Mouse (Mus musculus) cerebellum, adult 8-10 months (tissue): ENCODE measurements around the gene Gm3159.
"Not testable (repeated sequence)": the region's sequence is repeated elsewhere in the genome, so short reads cannot be mapped to it uniquely, and the experiment has no call there.

Experiments
- DNase-seq: peaks from one replicate; pipeline ENCODE4 v3.0.0; 2022

The Gm3159 gene

GRCm38 (mm10) chr14:4397226-4397625 is at the start of gene Gm3159:
Gm3159 (plus strand) TSS chr14:4397526.
- not testable (repeated sequence) for DNase-seq

GRCm38 (mm10) chr14:4368991-4369390 is 28.3 kb upstream of the Gm3159 start:
- DNase-seq: not testable (repeated sequence)

- not testable (repeated sequence) for DNase-seq
Measured at GRCm38 (mm10) chr14:4369691-4370090, 27.6 kb upstream of the Gm3159 start.

- not testable (repeated sequence) for DNase-seq
Measured at GRCm38 (mm10) chr14:4377871-4378270, 19.5 kb upstream of the Gm3159 start.

GRCm38 (mm10) chr14:4385606-4386005 is 11.7 kb upstream of the Gm3159 start:
- DNase-seq: not testable (repeated sequence)

- DNase-seq: not testable (repeated sequence)
Measured at GRCm38 (mm10) chr14:4392841-4393530, 4.3 kb upstream of the Gm3159 start.

- not testable (repeated sequence) for DNase-seq
Measured at GRCm38 (mm10) chr14:4398624-4399023, 1.3 kb downstream of the Gm3159 start.

GRCm38 (mm10) chr14:4400115-4400789 is 2.9 kb downstream of the Gm3159 start:
- DNase-seq: not testable (repeated sequence)

- DNase-seq: not testable (repeated sequence)
Measured at GRCm38 (mm10) chr14:4401245-4401644, 3.9 kb downstream of the Gm3159 start.

GRCm38 (mm10) chr14:4403840-4404239 is 6.5 kb downstream of the Gm3159 start:
- not testable (repeated sequence) for DNase-seq

GRCm38 (mm10) chr14:4409939-4410338 is 12.6 kb downstream of the Gm3159 start:
- not testable (repeated sequence) for DNase-seq

GRCm38 (mm10) chr14:4414965-4415835 is 17.9 kb downstream of the Gm3159 start, which contains the start of gene Gm3164:
Gm3164 (plus strand) TSS chr14:4415448.
- DNase-seq: not testable (repeated sequence)

GRCm38 (mm10) chr14:4430692-4431091 is 33.4 kb downstream of the Gm3159 start, which contains the start of gene Gm3173:
Gm3173 (plus strand) TSS chr14:4430992.
- not testable (repeated sequence) for DNase-seq
